ENCODE assay signal across 14 mouse cellular contexts in the genomic region with DNA sequence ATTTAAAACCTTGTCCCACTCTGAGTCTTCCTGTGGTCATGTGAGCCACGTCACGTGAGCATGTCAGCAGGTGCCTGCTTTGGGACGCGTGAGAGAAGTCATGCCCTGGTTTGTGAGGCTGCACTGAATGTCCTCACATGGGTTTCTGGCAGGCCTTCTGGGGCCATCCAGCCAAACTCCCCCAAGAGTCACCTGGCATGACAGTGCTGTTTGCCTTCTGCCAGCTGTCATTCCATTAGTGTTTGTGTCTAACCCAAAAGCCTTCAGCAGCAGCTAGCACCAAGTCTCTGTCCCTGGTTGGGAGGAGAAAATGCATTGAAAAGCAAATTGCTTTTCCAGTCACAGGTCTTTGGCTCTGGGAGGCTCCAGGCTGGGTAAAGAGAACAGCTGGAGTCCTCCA. TPM values are rescaled to one million over a fixed set of nuclear protein-coding genes. Genes with fewer than 3 reads are reported as not detected.
DNase-seq lines count a peak whose midpoint lies in the region; ATAC-seq and TF ChIP-seq lines count a peak whose summit lies in the region.
"Had no signal": no experiment of that assay in that cellular context is flagged by ENCODE, and none has a peak within 500 bp of the region (broad histone marks: within the 10 kb centered on the region; RNA-seq: fewer than 3 reads in every experiment).

No protein-coding gene starts in this region.

- no peaks in the 10 kb centered on the region for H3K27me3 ChIP-seq in heart, embryonic 11.5 days (ENCODE audit: control insufficient read depth, insufficient read depth, low read length)
- no peaks in the 10 kb centered on the region for H3K27me3 ChIP-seq in limb, embryonic 13.5 days
- H3K27me3 ChIP-seq in thymus, adult 2 months (ENCODE audit: control insufficient read depth, insufficient read depth, low read length) = no peaks in the 10 kb centered on the region
- no peaks in the 10 kb centered on the region for H3K27me3 ChIP-seq in midbrain, postnatal 0 days (ENCODE audit: insufficient read depth, low read length)
- H3K27me3 ChIP-seq: heart, embryonic 15.5 days; liver, embryonic 13.5 days; midbrain, embryonic 13.5 days had no signal

- H3K9me3 ChIP-seq in heart, embryonic 11.5 days (replicated peaks; ENCODE audit: control insufficient read depth, low read length) = no peaks in the 10 kb centered on the region
- H3K9me3 ChIP-seq in limb, embryonic 13.5 days = no peaks in the 10 kb centered on the region
- no peaks in the 10 kb centered on the region for H3K9me3 ChIP-seq in midbrain, postnatal 0 days (ENCODE audit: low read length)
- H3K9me3 ChIP-seq: G1E; heart, embryonic 15.5 days; liver, embryonic 13.5 days; midbrain, embryonic 13.5 days had no signal

- TF ChIP-seq POLR2A in thymus, adult 2 months (IDR thresholded peaks at IDR 0.05; ENCODE audit: control insufficient read depth, extremely low read depth, insufficient read depth, low read length, poor library complexity) = no peak

- no peaks in the 10 kb centered on the region for H3K36me3 ChIP-seq in heart, embryonic 11.5 days (ENCODE audit: control insufficient read depth, insufficient read depth, low read length)
- no peaks in the 10 kb centered on the region for H3K36me3 ChIP-seq in limb, embryonic 13.5 days
- H3K36me3 ChIP-seq in thymus, adult 2 months (ENCODE audit: control insufficient read depth, insufficient read depth, low read length) = no peaks in the 10 kb centered on the region
- H3K36me3 ChIP-seq in midbrain, postnatal 0 days (ENCODE audit: insufficient read depth, low read length) = no peaks in the 10 kb centered on the region
- H3K36me3 ChIP-seq: G1E; heart, embryonic 15.5 days; liver, embryonic 13.5 days; midbrain, embryonic 13.5 days had no signal

- peak; percentile 96 for DNase-seq in heart, adult 11 months
- peak; percentile 87 for DNase-seq in brain, adult 2 months (ENCODE audit: low read depth, low spot score)
- DNase-seq in cerebellum, postnatal 25 days = peak; percentile 66 to 68
- no peak for DNase-seq in thymus, adult 2 months
- no peak for DNase-seq in right cerebral cortex, postnatal 25 days
- no peak for DNase-seq in midbrain, postnatal 0 days (ENCODE audit: low spot score)
- DNase-seq: liver, embryonic 13.5 days had no signal

- no peak overlapping the region for H3K4me3 ChIP-seq in heart, embryonic 11.5 days (ENCODE audit: low read depth, low read length)
- no peak overlapping the region for H3K4me3 ChIP-seq in limb, embryonic 13.5 days
- H3K4me3 ChIP-seq in thymus, adult 2 months (ENCODE audit: control insufficient read depth, insufficient read depth, low read length) = no peak overlapping the region
- no peak overlapping the region for H3K4me3 ChIP-seq in midbrain, postnatal 0 days (ENCODE audit: low read depth, low read length)
- H3K4me3 ChIP-seq: heart, embryonic 15.5 days; liver, embryonic 13.5 days; midbrain, embryonic 13.5 days had no signal

- no peak overlapping the region for H3K4me2 ChIP-seq in heart, embryonic 11.5 days
- no peak overlapping the region for H3K4me2 ChIP-seq in limb, embryonic 13.5 days (replicated peaks)
- no peak overlapping the region for H3K4me2 ChIP-seq in midbrain, postnatal 0 days (ENCODE audit: low read depth, low read length, poor library complexity, severe bottlenecking)
- H3K4me2 ChIP-seq: heart, embryonic 15.5 days; liver, embryonic 13.5 days; midbrain, embryonic 13.5 days had no signal

- no peaks in the 10 kb centered on the region for H3K4me1 ChIP-seq in heart, embryonic 11.5 days (ENCODE audit: control insufficient read depth, insufficient read depth, low read length)
- peaks cover 12% of the 10 kb centered on the region for H3K4me1 ChIP-seq in limb, embryonic 13.5 days
- no peaks in the 10 kb centered on the region for H3K4me1 ChIP-seq in thymus, adult 2 months (replicated peaks; ENCODE audit: control insufficient read depth, insufficient read depth, low read length)
- no peaks in the 10 kb centered on the region for H3K4me1 ChIP-seq in midbrain, postnatal 0 days (ENCODE audit: insufficient read depth, low read length)
- H3K4me1 ChIP-seq: liver, embryonic 13.5 days had no signal

- no peak for ATAC-seq in heart, embryonic 11.5 days (replicated peaks; ENCODE audit: insufficient number of reproducible peaks, low FRiP score, low TSS enrichment)
- no peak for ATAC-seq in limb, embryonic 13.5 days (ENCODE audit: low FRiP score, low read depth)
- no peak for ATAC-seq in midbrain, postnatal 0 days (ENCODE audit: low FRiP score)
- ATAC-seq: midbrain, embryonic 13.5 days had no signal

- H3K27ac ChIP-seq in heart, embryonic 11.5 days (ENCODE audit: low read depth, low read length) = no peak overlapping the region
- peak overlapping the region; percentile 39; the same call in 1 of the 2 replicates for H3K27ac ChIP-seq in limb, embryonic 13.5 days
- H3K27ac ChIP-seq in thymus, adult 2 months (ENCODE audit: control insufficient read depth, insufficient read depth, low read length) = no peak overlapping the region
- no peak overlapping the region for H3K27ac ChIP-seq in midbrain, postnatal 0 days (ENCODE audit: low read depth, low read length)
- H3K27ac ChIP-seq: heart, embryonic 15.5 days; kidney, postnatal 0 days; liver, embryonic 13.5 days; midbrain, embryonic 13.5 days had no signal

- 80% methylated on average over 4 of the region's 4 CpGs for whole genome bisulfite sequencing in heart, embryonic 11.5 days (ENCODE audit: insufficient replicate concordance)
- 86% methylated on average over 4 of the region's 4 CpGs for WGBS in limb, embryonic 13.5 days
- WGBS in thymus, adult 2 months = 83% methylated on average over 4 of the region's 4 CpGs
- WGBS in midbrain, postnatal 0 days = 90% methylated on average over 4 of the region's 4 CpGs

- TF ChIP-seq CTCF in thymus, adult 2 months (IDR thresholded peaks at IDR 0.05; ENCODE audit: borderline replicate concordance, control insufficient read depth, extremely low read depth, insufficient read depth, low read length, poor library complexity) = no peak
- TF ChIP-seq CTCF in midbrain, postnatal 0 days (IDR thresholded peaks at IDR 0.05) = no peak

- no peak overlapping the region for H3K9ac ChIP-seq in heart, embryonic 11.5 days (ENCODE audit: low read depth, low read length)
- no peak overlapping the region for H3K9ac ChIP-seq in limb, embryonic 13.5 days
- no peak overlapping the region for H3K9ac ChIP-seq in midbrain, postnatal 0 days (replicated peaks; ENCODE audit: low read length, poor library complexity, severe bottlenecking)
- H3K9ac ChIP-seq: heart, embryonic 15.5 days; liver, embryonic 13.5 days; midbrain, embryonic 13.5 days had no signal

RNA-seq across cellular contexts. Expression of a gene that starts 50.0 kb away (rescaled TPM):
- not detected in 2 replicates for polyA plus RNA-seq in heart, embryonic 11.5 days (2014; fragmentation: Nextera tagmentation; extraction: Ambion mirVana)
- polyA plus RNA-seq in limb, embryonic 13.5 days (2015; fragmentation: Nextera tagmentation; extraction: Ambion mirVana) = not detected in 2 replicates
- polyA plus RNA-seq in thymus, adult 2 months (2012; rRNA removed) = not detected in 2 replicates
- not detected in 2 replicates for total RNA-seq in midbrain, postnatal 0 days (2014; rRNA removed)
- polyA plus RNA-seq in midbrain, postnatal 0 days (2015; fragmentation: Nextera tagmentation; extraction: Ambion mirVana) = not detected in 2 replicates
- total RNA-seq: G1E had no signal
- polyA plus RNA-seq: G1E; heart, embryonic 15.5 days; kidney, postnatal 0 days; liver, embryonic 13.5 days; midbrain, embryonic 13.5 days; neural tube, embryonic 11.5 days had no signal

Comparison
In these comparisons a context has a peak if more than half of its experiments do, and no peak if none do; other contexts are left out.
1. DNase-seq: peak in heart, adult 11 months (single experiment), brain, adult 2 months (single experiment) and cerebellum, postnatal 25 days (2 of 2); none in thymus, adult 2 months (single experiment), right cerebral cortex, postnatal 25 days (single experiment) and midbrain, postnatal 0 days (single experiment).